Mouse (Mus musculus): ENCODE data around the gene Rad51b. TPM values are rescaled to one million over a fixed set of nuclear protein-coding genes. Genes with fewer than 3 reads are reported as not detected.

Gene Rad51b
- polyA plus RNA-seq, 1 experiment from 2014 or later: 4.9 TPM

GRCm38 (mm10) chr12:79771741-79772140 lies 474.7 kb downstream of the Rad51b start:
- no peak overlapping the region for H3K27ac ChIP-seq (replicated peaks; ENCODE audit: low read depth, low read length)
- no peaks in the 10 kb centered on the region for H3K36me3 ChIP-seq (replicated peaks; ENCODE audit: control insufficient read depth, insufficient read depth, low read depth, low read length)
- no peaks in the 10 kb centered on the region for H3K4me1 ChIP-seq (ENCODE audit: control insufficient read depth, insufficient read depth, low read length)
- ATAC-seq (replicated peaks; ENCODE audit: insufficient number of reproducible peaks, low FRiP score, low TSS enrichment, low read depth) (no peak), DNase-seq (ENCODE audit: low spot score) (no peak)
- H3K9ac ChIP-seq (replicated peaks; ENCODE audit: low read length): no peak overlapping the region
- H3K27me3 ChIP-seq (ENCODE audit: control insufficient read depth, insufficient read depth, low read length): no peaks in the 10 kb centered on the region
- 92% methylated on average over 3 of the region's 3 CpGs for WGBS
- no peak overlapping the region for H3K4me3 ChIP-seq (ENCODE audit: low read depth, low read length)
- no peak overlapping the region for H3K4me2 ChIP-seq (ENCODE audit: low read depth, low read length)
- H3K9me3 ChIP-seq (replicated peaks; ENCODE audit: control insufficient read depth, low read length): no peaks in the 10 kb centered on the region

GRCm38 (mm10) chr12:79773246-79773645 lies 476.2 kb downstream of the Rad51b start:
- Histone ChIP-seq H3K27me3 (ENCODE audit: control insufficient read depth, insufficient read depth, low read length) (no peaks in the 10 kb centered on the region), H3K4me3 (ENCODE audit: low read depth, low read length) (no peak overlapping the region), H3K27ac (replicated peaks; ENCODE audit: low read depth, low read length) (no peak overlapping the region), H3K4me2 (ENCODE audit: low read depth, low read length) (no peak overlapping the region), H3K4me1 (ENCODE audit: control insufficient read depth, insufficient read depth, low read length) (no peaks in the 10 kb centered on the region), H3K9me3 (replicated peaks; ENCODE audit: control insufficient read depth, low read length) (no peaks in the 10 kb centered on the region), H3K9ac (replicated peaks; ENCODE audit: low read length) (no peak overlapping the region), H3K36me3 (replicated peaks; ENCODE audit: control insufficient read depth, insufficient read depth, low read depth, low read length) (no peaks in the 10 kb centered on the region)
- WGBS: 87% methylated on average over 4 of the region's 4 CpGs
- ATAC-seq (replicated peaks; ENCODE audit: insufficient number of reproducible peaks, low FRiP score, low TSS enrichment, low read depth) (no peak), DNase-seq (ENCODE audit: low spot score) (no peak)

- DNase-seq (ENCODE audit: low spot score) (no peak), ATAC-seq (replicated peaks; ENCODE audit: insufficient number of reproducible peaks, low FRiP score, low TSS enrichment, low read depth) (no peak)
- no peak overlapping the region for H3K9ac ChIP-seq (replicated peaks; ENCODE audit: low read length)
- H3K4me3 ChIP-seq (ENCODE audit: low read depth, low read length): no peak overlapping the region
- no peaks in the 10 kb centered on the region for H3K4me1 ChIP-seq (ENCODE audit: control insufficient read depth, insufficient read depth, low read length)
- no peak overlapping the region for H3K27ac ChIP-seq (replicated peaks; ENCODE audit: low read depth, low read length)
- H3K27me3 ChIP-seq (ENCODE audit: control insufficient read depth, insufficient read depth, low read length): no peaks in the 10 kb centered on the region
- no peaks in the 10 kb centered on the region for H3K9me3 ChIP-seq (replicated peaks; ENCODE audit: control insufficient read depth, low read length)
- WGBS: 74% methylated on average over 4 of the region's 4 CpGs
- no peaks in the 10 kb centered on the region for H3K36me3 ChIP-seq (replicated peaks; ENCODE audit: control insufficient read depth, insufficient read depth, low read depth, low read length)
- H3K4me2 ChIP-seq (ENCODE audit: low read depth, low read length): no peak overlapping the region
Measured at GRCm38 (mm10) chr12:79774571-79774970, 477.5 kb downstream of the Rad51b start.

GRCm38 (mm10) chr12:79776828-79777227 lies 479.7 kb downstream of the Rad51b start:
- DNase-seq (ENCODE audit: low spot score): no peak
- no peak overlapping the region for H3K27ac ChIP-seq (replicated peaks; ENCODE audit: low read depth, low read length)
- WGBS: 68% methylated on average over 5 of the region's 5 CpGs
- no peaks in the 10 kb centered on the region for H3K4me1 ChIP-seq (ENCODE audit: control insufficient read depth, insufficient read depth, low read length)
- ATAC-seq (replicated peaks; ENCODE audit: insufficient number of reproducible peaks, low FRiP score, low TSS enrichment, low read depth): no peak
- no peak overlapping the region for H3K4me2 ChIP-seq (ENCODE audit: low read depth, low read length)
- H3K4me3 ChIP-seq (ENCODE audit: low read depth, low read length): no peak overlapping the region
- H3K27me3 ChIP-seq (ENCODE audit: control insufficient read depth, insufficient read depth, low read length): no peaks in the 10 kb centered on the region
- no peaks in the 10 kb centered on the region for H3K36me3 ChIP-seq (replicated peaks; ENCODE audit: control insufficient read depth, insufficient read depth, low read depth, low read length)
- no peaks in the 10 kb centered on the region for H3K9me3 ChIP-seq (replicated peaks; ENCODE audit: control insufficient read depth, low read length)
- no peak overlapping the region for H3K9ac ChIP-seq (replicated peaks; ENCODE audit: low read length)

GRCm38 (mm10) chr12:79780745-79781144 lies 483.7 kb downstream of the Rad51b start:
- no peaks in the 10 kb centered on the region for H3K4me1 ChIP-seq (ENCODE audit: control insufficient read depth, insufficient read depth, low read length)
- H3K27ac ChIP-seq (replicated peaks; ENCODE audit: low read depth, low read length): no peak overlapping the region
- no peaks in the 10 kb centered on the region for H3K27me3 ChIP-seq (ENCODE audit: control insufficient read depth, insufficient read depth, low read length)
- no peaks in the 10 kb centered on the region for H3K36me3 ChIP-seq (replicated peaks; ENCODE audit: control insufficient read depth, insufficient read depth, low read depth, low read length)
- no peaks in the 10 kb centered on the region for H3K9me3 ChIP-seq (replicated peaks; ENCODE audit: control insufficient read depth, low read length)
- H3K4me3 ChIP-seq (ENCODE audit: low read depth, low read length): no peak overlapping the region
- H3K4me2 ChIP-seq (ENCODE audit: low read depth, low read length): no peak overlapping the region
- DNase-seq (ENCODE audit: low spot score) (no peak), ATAC-seq (replicated peaks; ENCODE audit: insufficient number of reproducible peaks, low FRiP score, low TSS enrichment, low read depth) (no peak)
- no peak overlapping the region for H3K9ac ChIP-seq (replicated peaks; ENCODE audit: low read length)
- 54% methylated on average over 2 of the region's 2 CpGs for WGBS

GRCm38 (mm10) chr12:79781788-79782187 lies 484.7 kb downstream of the Rad51b start:
- no peaks in the 10 kb centered on the region for H3K27me3 ChIP-seq (ENCODE audit: control insufficient read depth, insufficient read depth, low read length)
- no peaks in the 10 kb centered on the region for H3K4me1 ChIP-seq (ENCODE audit: control insufficient read depth, insufficient read depth, low read length)
- no peak overlapping the region for H3K4me2 ChIP-seq (ENCODE audit: low read depth, low read length)
- DNase-seq (ENCODE audit: low spot score) (no peak), ATAC-seq (replicated peaks; ENCODE audit: insufficient number of reproducible peaks, low FRiP score, low TSS enrichment, low read depth) (no peak)
- no peaks in the 10 kb centered on the region for H3K9me3 ChIP-seq (replicated peaks; ENCODE audit: control insufficient read depth, low read length)
- 79% methylated on average over 5 of the region's 5 CpGs for WGBS
- H3K9ac ChIP-seq (replicated peaks; ENCODE audit: low read length): no peak overlapping the region
- H3K36me3 ChIP-seq (replicated peaks; ENCODE audit: control insufficient read depth, insufficient read depth, low read depth, low read length): no peaks in the 10 kb centered on the region
- H3K27ac ChIP-seq (replicated peaks; ENCODE audit: low read depth, low read length): no peak overlapping the region
- H3K4me3 ChIP-seq (ENCODE audit: low read depth, low read length): no peak overlapping the region

GRCm38 (mm10) chr12:79782444-79783117 lies 485.5 kb downstream of the Rad51b start:
- H3K9ac ChIP-seq (replicated peaks; ENCODE audit: low read length): no peak overlapping the region
- no peak for ATAC-seq (replicated peaks; ENCODE audit: insufficient number of reproducible peaks, low FRiP score, low TSS enrichment, low read depth)
- WGBS: 95% methylated on average over 6 of the region's 6 CpGs
- H3K4me2 ChIP-seq (ENCODE audit: low read depth, low read length): no peak overlapping the region
- no peak for DNase-seq (ENCODE audit: low spot score)
- no peaks in the 10 kb centered on the region for H3K9me3 ChIP-seq (replicated peaks; ENCODE audit: control insufficient read depth, low read length)
- no peak overlapping the region for H3K4me3 ChIP-seq (ENCODE audit: low read depth, low read length)
- peaks cover 3% of the 10 kb centered on the region for H3K4me1 ChIP-seq (ENCODE audit: control insufficient read depth, insufficient read depth, low read length)
- no peaks in the 10 kb centered on the region for H3K36me3 ChIP-seq (replicated peaks; ENCODE audit: control insufficient read depth, insufficient read depth, low read depth, low read length)
- no peaks in the 10 kb centered on the region for H3K27me3 ChIP-seq (ENCODE audit: control insufficient read depth, insufficient read depth, low read length)
- no peak overlapping the region for H3K27ac ChIP-seq (replicated peaks; ENCODE audit: low read depth, low read length)

- Histone ChIP-seq H3K4me3 (ENCODE audit: low read depth, low read length) (no peak overlapping the region), H3K36me3 (replicated peaks; ENCODE audit: control insufficient read depth, insufficient read depth, low read depth, low read length) (no peaks in the 10 kb centered on the region), H3K4me1 (ENCODE audit: control insufficient read depth, insufficient read depth, low read length) (peaks cover 3% of the 10 kb centered on the region), H3K4me2 (ENCODE audit: low read depth, low read length) (no peak overlapping the region), H3K9ac (replicated peaks; ENCODE audit: low read length) (no peak overlapping the region), H3K27me3 (ENCODE audit: control insufficient read depth, insufficient read depth, low read length) (no peaks in the 10 kb centered on the region), H3K9me3 (replicated peaks; ENCODE audit: control insufficient read depth, low read length) (no peaks in the 10 kb centered on the region), H3K27ac (replicated peaks; ENCODE audit: low read depth, low read length) (no peak overlapping the region)
- WGBS: 83% methylated on average over 7 of the region's 7 CpGs
- DNase-seq (ENCODE audit: low spot score): no peak
- no peak for ATAC-seq (replicated peaks; ENCODE audit: insufficient number of reproducible peaks, low FRiP score, low TSS enrichment, low read depth)
Measured at GRCm38 (mm10) chr12:79784159-79784558, 487.1 kb downstream of the Rad51b start.

Measured in embryonic facial prominence, embryonic 11.5 days (tissue).